11 mouse cellular contexts compared by ENCODE assay signal in genomic region chr2:147927792-147928670, GRCm38 (mm10).
DNase-seq lines count a peak whose midpoint lies in the region; ATAC-seq and TF ChIP-seq lines count a peak whose summit lies in the region.
"Had no signal": no experiment of that assay in that cellular context is flagged by ENCODE, and none has a peak within 500 bp of the region (broad histone marks: within the 10 kb centered on the region; RNA-seq: fewer than 3 reads in every experiment).

No protein-coding gene starts in this region.

- DNase-seq in hindbrain, embryonic 14.5 days (ENCODE audit: low spot score): no peak
- peak; percentile 37 to 53 for DNase-seq in cerebellum, postnatal 25 days
- DNase-seq in kidney, postnatal 10 days: peak; percentile 48
- peak; percentile 60 for DNase-seq in lung, postnatal 10 days
- DNase-seq in heart, adult 2 months: no peak
- DNase-seq in adrenal gland, adult 18-20 months (ENCODE audit: low spot score in 2 of 2): no peak

- no peaks in the 10 kb centered on the region for H3K9me3 ChIP-seq in hindbrain, embryonic 16.5 days (ENCODE audit: control insufficient read depth, low read length)
- no peaks in the 10 kb centered on the region for H3K9me3 ChIP-seq in hindbrain, embryonic 14.5 days (ENCODE audit: control insufficient read depth, low read length)
- H3K9me3 ChIP-seq in heart, embryonic 12.5 days (replicated peaks): no peaks in the 10 kb centered on the region
- H3K9me3 ChIP-seq: embryonic facial prominence, embryonic 15.5 days; liver, embryonic 15.5 days had no signal

- intact Hi-C loops in heart, adult 2 months (cut with DNase I): no loop called here

- no peaks in the 10 kb centered on the region for H3K79me2 ChIP-seq in heart, adult 2 months (replicated peaks; ENCODE audit: control insufficient read depth, insufficient read depth, low read length)

- no peak overlapping the region for H3K27ac ChIP-seq in hindbrain, embryonic 16.5 days (ENCODE audit: low read depth, low read length)
- H3K27ac ChIP-seq in hindbrain, embryonic 14.5 days: no peak overlapping the region
- H3K27ac ChIP-seq in heart, adult 2 months: no peak overlapping the region
- H3K27ac ChIP-seq in heart, embryonic 12.5 days (ENCODE audit: poor library complexity, severe bottlenecking): no peak overlapping the region
- H3K27ac ChIP-seq: embryonic facial prominence, embryonic 15.5 days; liver, embryonic 15.5 days had no signal

- TF ChIP-seq CTCF in heart, adult 2 months (IDR thresholded peaks at IDR 0.05): no peak

- H3K9ac ChIP-seq in hindbrain, embryonic 16.5 days (ENCODE audit: low read depth, low read length): no peak overlapping the region
- no peak overlapping the region for H3K9ac ChIP-seq in hindbrain, embryonic 14.5 days
- no peak overlapping the region for H3K9ac ChIP-seq in heart, adult 2 months (ENCODE audit: low read depth, low read length)
- no peak overlapping the region for H3K9ac ChIP-seq in heart, embryonic 12.5 days
- H3K9ac ChIP-seq: embryonic facial prominence, embryonic 15.5 days; liver, embryonic 15.5 days had no signal

- no peaks in the 10 kb centered on the region for H3K36me3 ChIP-seq in hindbrain, embryonic 16.5 days (ENCODE audit: control insufficient read depth, insufficient read depth, low read length)
- no peaks in the 10 kb centered on the region for H3K36me3 ChIP-seq in hindbrain, embryonic 14.5 days (replicated peaks; ENCODE audit: control insufficient read depth, insufficient read depth)
- no peaks in the 10 kb centered on the region for H3K36me3 ChIP-seq in heart, adult 2 months (ENCODE audit: control insufficient read depth, insufficient read depth, low read length)
- no peaks in the 10 kb centered on the region for H3K36me3 ChIP-seq in heart, embryonic 12.5 days
- H3K36me3 ChIP-seq: embryonic facial prominence, embryonic 15.5 days; G1E; liver, embryonic 15.5 days had no signal

- WGBS in hindbrain, embryonic 16.5 days: 58% methylated on average over 10 of the region's 10 CpGs
- WGBS in hindbrain, embryonic 14.5 days: 67% methylated on average over 10 of the region's 10 CpGs
- WGBS in heart, adult 2 months: 51% methylated on average over 10 of the region's 10 CpGs
- 60% methylated on average over 10 of the region's 10 CpGs for WGBS in heart, embryonic 12.5 days

- no peak for TF ChIP-seq EP300 in heart, adult 2 months (IDR thresholded peaks at IDR 0.05; ENCODE audit: insufficient read depth, low read depth, low read length)

- no peak overlapping the region for H3K4me3 ChIP-seq in hindbrain, embryonic 16.5 days (ENCODE audit: low read length)
- H3K4me3 ChIP-seq in hindbrain, embryonic 14.5 days (replicated peaks; ENCODE audit: low read length): no peak overlapping the region
- H3K4me3 ChIP-seq in heart, adult 2 months: no peak overlapping the region
- H3K4me3 ChIP-seq in heart, embryonic 12.5 days: no peak overlapping the region
- H3K4me3 ChIP-seq: embryonic facial prominence, embryonic 15.5 days; liver, embryonic 15.5 days had no signal

- H3K27me3 ChIP-seq in hindbrain, embryonic 16.5 days (replicated peaks; ENCODE audit: control insufficient read depth, insufficient read depth, low read length): no peaks in the 10 kb centered on the region
- no peaks in the 10 kb centered on the region for H3K27me3 ChIP-seq in hindbrain, embryonic 14.5 days (ENCODE audit: control insufficient read depth, insufficient read depth, low read length)
- no peaks in the 10 kb centered on the region for H3K27me3 ChIP-seq in heart, adult 2 months (ENCODE audit: control insufficient read depth, insufficient read depth, low read length)
- no peaks in the 10 kb centered on the region for H3K27me3 ChIP-seq in heart, embryonic 12.5 days (replicated peaks)
- H3K27me3 ChIP-seq: embryonic facial prominence, embryonic 15.5 days; liver, embryonic 15.5 days had no signal

- no peaks in the 10 kb centered on the region; the same call in 1 of the 2 replicates for H3K4me1 ChIP-seq in hindbrain, embryonic 16.5 days (ENCODE audit: control insufficient read depth, insufficient read depth, low read depth, low read length)
- H3K4me1 ChIP-seq in hindbrain, embryonic 14.5 days (replicated peaks; ENCODE audit: control insufficient read depth, insufficient read depth, low read length): no peaks in the 10 kb centered on the region
- H3K4me1 ChIP-seq in heart, adult 2 months (ENCODE audit: control insufficient read depth, insufficient read depth, low read length): no peaks in the 10 kb centered on the region
- H3K4me1 ChIP-seq in heart, embryonic 12.5 days (replicated peaks): no peaks in the 10 kb centered on the region
- H3K4me1 ChIP-seq: embryonic facial prominence, embryonic 15.5 days; liver, embryonic 15.5 days had no signal

- no peak for TF ChIP-seq POLR2A in heart, adult 2 months (IDR thresholded peaks at IDR 0.05; ENCODE audit: insufficient read depth, low read depth, low read length)

- no peak overlapping the region for H3K4me2 ChIP-seq in hindbrain, embryonic 16.5 days (ENCODE audit: low read length)
- H3K4me2 ChIP-seq in hindbrain, embryonic 14.5 days (replicated peaks): no peak overlapping the region
- no peak overlapping the region for H3K4me2 ChIP-seq in heart, embryonic 12.5 days
- H3K4me2 ChIP-seq: embryonic facial prominence, embryonic 15.5 days; liver, embryonic 15.5 days had no signal

- ATAC-seq in hindbrain, embryonic 16.5 days: peak; percentile 86; the same call in 1 of the 2 replicates
- no peak for ATAC-seq in hindbrain, embryonic 14.5 days (ENCODE audit: low FRiP score)
- no peak for ATAC-seq in heart, embryonic 12.5 days (ENCODE audit: insufficient number of reproducible peaks, low FRiP score)

Comparison
In these comparisons a context has a peak if more than half of its experiments do, and no peak if none do; other contexts are left out.
1. DNase-seq: peak in cerebellum, postnatal 25 days (2 of 2), kidney, postnatal 10 days (single experiment) and lung, postnatal 10 days (single experiment); none in hindbrain, embryonic 14.5 days (single experiment), heart, adult 2 months (0 of 2) and adrenal gland, adult 18-20 months (0 of 2).